Mouse (Mus musculus): Measurements from ENCODE around the gene Stat5b. TPM values are rescaled to one million over a fixed set of nuclear protein-coding genes. Genes with fewer than 3 reads are reported as not detected.

The Stat5b gene
- polyA plus RNA-seq, 1 experiment from 2014 or later: 19.9 TPM

- Histone ChIP-seq H3K4me2 (no peak overlapping the region), H3K27me3 (peaks cover 35% of the 10 kb centered on the region), H3K4me3 (no peak overlapping the region), H3K36me3 (no peaks in the 10 kb centered on the region), H3K9me3 (no peaks in the 10 kb centered on the region), H3K27ac (no peak overlapping the region), H3K9ac (no peak overlapping the region), H3K4me1 (peaks cover 8% of the 10 kb centered on the region)
- WGBS: 92% methylated on average over 3 of the region's 3 CpGs
- no peak for ATAC-seq (ENCODE audit: insufficient number of reproducible peaks, insufficient read depth, low FRiP score, low TSS enrichment, low read depth)
Measured at GRCm38 (mm10) chr11:100754693-100755057, 95.8 kb downstream of the Stat5b start.

GRCm38 (mm10) chr11:100754021-100754692 is 96.4 kb downstream of the Stat5b start:
- Histone ChIP-seq H3K27me3 (peaks cover 35% of the 10 kb centered on the region), H3K9me3 (no peaks in the 10 kb centered on the region)
- WGBS: 82% methylated on average over 12 of the region's 12 CpGs

GRCm38 (mm10) chr11:100752294-100752693 is 98.2 kb downstream of the Stat5b start:
- 50% methylated on average over 10 of the region's 10 CpGs for WGBS
- peaks cover 28% of the 10 kb centered on the region for H3K27me3 ChIP-seq
- H3K4me3 ChIP-seq: no peak overlapping the region
- H3K4me1 ChIP-seq: no peaks in the 10 kb centered on the region
- H3K36me3 ChIP-seq: no peaks in the 10 kb centered on the region
- H3K4me2 ChIP-seq: no peak overlapping the region
- no peak overlapping the region for H3K27ac ChIP-seq
- H3K9ac ChIP-seq: no peak overlapping the region
- ATAC-seq (ENCODE audit: insufficient number of reproducible peaks, insufficient read depth, low FRiP score, low TSS enrichment, low read depth): no peak
- no peaks in the 10 kb centered on the region for H3K9me3 ChIP-seq

More at GRCm38 (mm10) chr11:100754021-100754692, 96.4 kb downstream of the Stat5b start:
- Histone ChIP-seq H3K4me2 (no peak overlapping the region), H3K4me1 (peaks cover 3% of the 10 kb centered on the region), H3K36me3 (no peaks in the 10 kb centered on the region), H3K27ac (no peak overlapping the region), H3K4me3 (no peak overlapping the region), H3K9ac (no peak overlapping the region)
- no peak for ATAC-seq (ENCODE audit: insufficient number of reproducible peaks, insufficient read depth, low FRiP score, low TSS enrichment, low read depth)

GRCm38 (mm10) chr11:100750127-100750526 is 100.4 kb downstream of the Stat5b start:
- Histone ChIP-seq H3K36me3 (no peaks in the 10 kb centered on the region), H3K27ac (no peak overlapping the region), H3K4me2 (no peak overlapping the region), H3K9me3 (no peaks in the 10 kb centered on the region), H3K27me3 (peaks cover 28% of the 10 kb centered on the region), H3K4me3 (no peak overlapping the region), H3K4me1 (no peaks in the 10 kb centered on the region), H3K9ac (no peak overlapping the region)
- 92% methylated on average over 16 of the region's 16 CpGs for WGBS
- ATAC-seq (ENCODE audit: insufficient number of reproducible peaks, insufficient read depth, low FRiP score, low TSS enrichment, low read depth): no peak

- Histone ChIP-seq H3K9me3 (no peaks in the 10 kb centered on the region), H3K27ac (no peak overlapping the region), H3K4me3 (no peak overlapping the region), H3K36me3 (no peaks in the 10 kb centered on the region), H3K4me1 (no peaks in the 10 kb centered on the region), H3K4me2 (no peak overlapping the region; the same call in 1 of the 2 replicates), H3K9ac (no peak overlapping the region), H3K27me3 (peaks cover 28% of the 10 kb centered on the region)
- no peak for ATAC-seq (ENCODE audit: insufficient number of reproducible peaks, insufficient read depth, low FRiP score, low TSS enrichment, low read depth)
- 54% methylated on average over 25 of the region's 25 CpGs for WGBS
Measured at GRCm38 (mm10) chr11:100749469-100749868, 101.1 kb downstream of the Stat5b start.

- H3K27me3 ChIP-seq: peaks cover 31% of the 10 kb centered on the region
- ATAC-seq (ENCODE audit: insufficient number of reproducible peaks, insufficient read depth, low FRiP score, low TSS enrichment, low read depth): no peak
- WGBS: 81% methylated on average over 4 of the region's 4 CpGs
Measured at GRCm38 (mm10) chr11:100748620-100749019, 101.9 kb downstream of the Stat5b start.

GRCm38 (mm10) chr11:100747114-100747513 is 103.4 kb downstream of the Stat5b start:
- Histone ChIP-seq H3K27me3 (peaks cover 28% of the 10 kb centered on the region), H3K9ac (no peak overlapping the region), H3K9me3 (no peaks in the 10 kb centered on the region), H3K4me1 (no peaks in the 10 kb centered on the region), H3K27ac (no peak overlapping the region), H3K4me2 (no peak overlapping the region), H3K36me3 (no peaks in the 10 kb centered on the region), H3K4me3 (no peak overlapping the region)
- WGBS: 71% methylated on average over 5 of the region's 5 CpGs
- no peak for ATAC-seq (ENCODE audit: insufficient number of reproducible peaks, insufficient read depth, low FRiP score, low TSS enrichment, low read depth)

More at GRCm38 (mm10) chr11:100748620-100749019, 101.9 kb downstream of the Stat5b start:
- no peaks in the 10 kb centered on the region for H3K4me1 ChIP-seq
- H3K27ac ChIP-seq: no peak overlapping the region
- no peaks in the 10 kb centered on the region for H3K9me3 ChIP-seq
- H3K9ac ChIP-seq: no peak overlapping the region
- no peak overlapping the region for H3K4me2 ChIP-seq
- no peak overlapping the region for H3K4me3 ChIP-seq
- H3K36me3 ChIP-seq: no peaks in the 10 kb centered on the region

GRCm38 (mm10) chr11:100746546-100746945 is 104.0 kb downstream of the Stat5b start:
- Histone ChIP-seq H3K9me3 (no peaks in the 10 kb centered on the region), H3K4me3 (no peak overlapping the region), H3K27ac (no peak overlapping the region), H3K4me2 (no peak overlapping the region), H3K4me1 (no peaks in the 10 kb centered on the region), H3K9ac (no peak overlapping the region), H3K36me3 (no peaks in the 10 kb centered on the region), H3K27me3 (peaks cover 28% of the 10 kb centered on the region)
- no peak for ATAC-seq (ENCODE audit: insufficient number of reproducible peaks, insufficient read depth, low FRiP score, low TSS enrichment, low read depth)
- WGBS: 80% methylated on average over 10 of the region's 10 CpGs

GRCm38 (mm10) chr11:100745085-100745484 is 105.4 kb downstream of the Stat5b start:
- 16% methylated on average over 6 of the region's 6 CpGs for WGBS
- no peaks in the 10 kb centered on the region for H3K36me3 ChIP-seq
- no peak overlapping the region for H3K27ac ChIP-seq
- no peaks in the 10 kb centered on the region for H3K4me1 ChIP-seq
- no peak overlapping the region for H3K9ac ChIP-seq
- no peak overlapping the region for H3K4me3 ChIP-seq
- H3K27me3 ChIP-seq: peaks cover 22% of the 10 kb centered on the region
- ATAC-seq (ENCODE audit: insufficient number of reproducible peaks, insufficient read depth, low FRiP score, low TSS enrichment, low read depth): no peak
- H3K4me2 ChIP-seq: no peak overlapping the region
- H3K9me3 ChIP-seq: no peaks in the 10 kb centered on the region

GRCm38 (mm10) chr11:100741348-100741747 is 109.2 kb downstream of the Stat5b start:
- Histone ChIP-seq H3K4me2 (no peak overlapping the region), H3K36me3 (no peaks in the 10 kb centered on the region), H3K9ac (no peak overlapping the region), H3K4me3 (no peak overlapping the region), H3K9me3 (no peaks in the 10 kb centered on the region), H3K4me1 (peaks cover 10% of the 10 kb centered on the region), H3K27me3 (peaks cover 4% of the 10 kb centered on the region; the same call in 1 of the 2 replicates), H3K27ac (no peak overlapping the region)
- 69% methylated on average over 6 of the region's 6 CpGs for WGBS
- ATAC-seq (ENCODE audit: insufficient number of reproducible peaks, insufficient read depth, low FRiP score, low TSS enrichment, low read depth): no peak

- peak overlapping the region; percentile 99 for H3K4me3 ChIP-seq
- H3K9ac ChIP-seq: peak overlapping the region; percentile 67
- H3K27ac ChIP-seq: no peak overlapping the region
- WGBS: 22% methylated on average over 5 of the region's 5 CpGs
- no peaks in the 10 kb centered on the region for H3K9me3 ChIP-seq
- no peak for ATAC-seq (ENCODE audit: insufficient number of reproducible peaks, insufficient read depth, low FRiP score, low TSS enrichment, low read depth)
- H3K36me3 ChIP-seq: no peaks in the 10 kb centered on the region
- H3K4me2 ChIP-seq: peak overlapping the region; percentile 82
- peaks cover 21% of the 10 kb centered on the region for H3K4me1 ChIP-seq
- H3K27me3 ChIP-seq: no peaks in the 10 kb centered on the region; the same call in 1 of the 2 replicates
Measured at GRCm38 (mm10) chr11:100738749-100739148, 111.8 kb downstream of the Stat5b start.

- Histone ChIP-seq H3K36me3 (no peaks in the 10 kb centered on the region), H3K4me2 (peak within 1 kb of the TSS; percentile 82), H3K9ac (peak within 1 kb of the TSS; percentile 95), H3K4me1 (peaks cover 21% of the 10 kb centered on the region), H3K4me3 (peak within 1 kb of the TSS; percentile 99), H3K27ac (peak within 1 kb of the TSS; percentile 67), H3K9me3 (no peaks in the 10 kb centered on the region), H3K27me3 (no peaks in the 10 kb centered on the region; the same call in 1 of the 2 replicates)
- peak; percentile 99 for ATAC-seq (ENCODE audit: insufficient number of reproducible peaks, insufficient read depth, low FRiP score, low TSS enrichment, low read depth)
- under 1% methylated on average over 39 of the region's 39 CpGs for WGBS
Measured at GRCm38 (mm10) chr11:100738066-100738604, 112.4 kb downstream of the Stat5b start, which contains the start of gene Rab5c. Rab5c (minus strand) TSS chr11:100738215.
